Mouse (Mus musculus) neural tube, embryonic 13.5 days (tissue): ENCODE results near the gene Afap1. TPM values are rescaled to one million over a fixed set of nuclear protein-coding genes. Genes with fewer than 3 reads are reported as not detected.
A peak's percentile ranks its signal among the peaks of the same experiment; 100 is the strongest.

Source experiments
- ATAC-seq: fragments of 200-750 bp; cut with Nextera tagmentation; 2 replicates; pipeline ENCODE4 v1.8.0; 2017; ENCODE audit warnings: low read depth, mild to moderate bottlenecking, moderate TSS enrichment, moderate library complexity
- H3K27ac ChIP-seq: fragments of 300-500 bp; sonication (generic); replicated peaks from 2 replicates; pipeline ENCODE4 v1.5.1; 2015; ENCODE audit warnings: moderate library complexity, mild to moderate bottlenecking, inconsistent platforms
- H3K27me3 ChIP-seq: fragments of 300-500 bp; sonication (generic); 2 replicates; pipeline ENCODE4 v1.6.1; 2015; ENCODE audit warnings: mild to moderate bottlenecking, inconsistent platforms
- H3K36me3 ChIP-seq: fragments of 300-500 bp; sonication (generic); 2 replicates; pipeline ENCODE4 v1.6.1; 2015; ENCODE audit warnings: mild to moderate bottlenecking, inconsistent platforms
- H3K4me1 ChIP-seq: fragments of 300-500 bp; sonication (generic); replicated peaks from 2 replicates; pipeline ENCODE4 v1.6.1; 2015; ENCODE audit warnings: inconsistent platforms
- H3K4me2 ChIP-seq: fragments of 300-500 bp; sonication (generic); 2 replicates; pipeline ENCODE4 v1.6.1; 2015; ENCODE audit warnings: inconsistent platforms, mild to moderate bottlenecking, moderate library complexity
- H3K4me3 ChIP-seq: fragments of 300-500 bp; sonication (generic); 2 replicates; pipeline ENCODE4 v1.5.1; 2015; ENCODE audit warnings: mild to moderate bottlenecking, inconsistent platforms
- H3K9ac ChIP-seq: fragments of 300-500 bp; sonication (generic); 2 replicates; pipeline ENCODE4 v1.6.1; 2015; ENCODE audit warnings: moderate library complexity, mild to moderate bottlenecking, inconsistent platforms
- H3K9me3 ChIP-seq: fragments of 300-500 bp; sonication (generic); 2 replicates; pipeline ENCODE4 v1.6.1; 2016; ENCODE audit warnings: inconsistent platforms
- WGBS: fragments of 180-500 bp; shearing (Covaris S2); methylation state at CpG from one replicate; pipeline ENCODE4 v1.1.7; 2015; 5-methylcytosine and 5-hydroxymethylcytosine counted together
- polyA plus RNA-seq: library from polyadenylated mRNA; unstranded; fragments of >200 nt; fragmentation: Nextera tagmentation; extraction: Ambion mirVana; gene quantifications from 2 replicates; pipeline ENCODE4 v1.2.1, GENCODE M21; 2015

The Afap1 gene
- polyA plus RNA-seq, 1 experiment from 2014 or later: 92.2 TPM

DNA sequence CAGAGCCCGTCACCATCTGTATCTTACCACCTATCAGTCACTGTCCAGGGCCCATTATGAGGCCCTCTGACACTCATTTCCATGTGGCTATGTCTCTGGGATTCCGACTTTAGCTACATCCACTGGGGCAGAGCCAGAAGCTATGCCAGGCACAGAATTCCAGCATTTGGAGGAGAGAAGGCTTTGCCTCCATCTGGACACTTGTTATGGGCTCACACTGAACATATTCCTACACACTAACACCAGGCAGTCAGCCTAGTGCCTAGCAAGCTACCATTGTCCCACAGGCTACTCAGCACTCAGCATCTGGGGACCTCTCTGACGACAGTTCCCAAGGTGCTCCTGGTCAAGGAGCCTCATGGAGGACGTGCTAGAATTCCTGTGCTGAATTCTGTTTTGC lies 132.0 kb downstream of the Afap1 start:
- Histone ChIP-seq H3K27ac (no peak overlapping the region), H3K9ac (no peak overlapping the region), H3K4me1 (0 out of 2 replicates have a peak, but pooled peaks cover 3% of the 10 kb centered on the region), H3K27me3 (no peaks in the 10 kb centered on the region), H3K9me3 (no peaks in the 10 kb centered on the region), H3K36me3 (no peaks in the 10 kb centered on the region), H3K4me2 (no peak overlapping the region), H3K4me3 (no peak overlapping the region)
- no peak for ATAC-seq
- 81% methylated on average over 4 of the region's 4 CpGs for WGBS

DNA sequence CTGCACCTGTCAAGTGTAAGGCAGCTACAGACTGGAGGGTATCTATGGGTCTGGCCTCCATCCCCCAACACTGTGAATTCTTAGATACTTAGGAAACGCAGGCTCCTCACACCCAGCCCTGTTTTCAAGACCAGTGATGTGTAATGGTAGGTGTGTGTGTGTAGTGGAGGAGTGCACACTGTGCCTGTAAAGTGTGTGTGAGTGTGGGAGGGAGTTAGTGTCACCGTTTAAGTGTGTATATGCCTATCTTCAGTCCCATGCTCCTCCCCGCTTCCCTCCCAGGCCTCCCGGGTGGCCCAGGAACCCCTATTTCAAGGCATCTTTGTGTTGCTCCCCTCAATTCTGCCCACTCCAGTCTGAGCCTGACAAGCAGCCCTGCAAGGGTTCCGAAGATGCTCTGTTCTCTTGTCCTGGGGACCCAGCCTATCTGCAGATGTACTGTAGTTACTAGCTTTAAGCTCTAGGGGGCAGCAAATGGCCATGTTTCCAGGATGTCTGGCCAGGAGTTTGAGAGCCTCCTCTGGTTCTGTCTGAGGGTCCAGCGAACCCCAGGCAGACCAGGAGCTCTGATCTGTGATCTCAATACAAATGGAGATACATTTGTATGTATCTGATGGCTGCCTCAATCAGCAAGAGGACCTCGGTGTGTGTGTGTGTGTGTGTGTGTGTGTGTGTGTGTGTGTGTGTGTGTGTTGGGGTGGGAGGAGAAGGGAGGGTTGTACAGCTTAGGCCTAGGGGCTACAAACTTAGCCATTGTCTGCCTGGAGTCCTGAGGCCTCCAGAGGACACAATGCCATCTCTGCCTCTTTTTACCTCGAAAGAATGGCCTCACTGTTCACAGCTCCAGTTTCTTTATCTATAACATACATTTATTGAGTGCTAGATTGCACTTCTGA lies 140.7 kb downstream of the Afap1 start:
- peak; percentile 76 for ATAC-seq
- WGBS: 43% methylated on average over 8 of the region's 8 CpGs

DNA sequence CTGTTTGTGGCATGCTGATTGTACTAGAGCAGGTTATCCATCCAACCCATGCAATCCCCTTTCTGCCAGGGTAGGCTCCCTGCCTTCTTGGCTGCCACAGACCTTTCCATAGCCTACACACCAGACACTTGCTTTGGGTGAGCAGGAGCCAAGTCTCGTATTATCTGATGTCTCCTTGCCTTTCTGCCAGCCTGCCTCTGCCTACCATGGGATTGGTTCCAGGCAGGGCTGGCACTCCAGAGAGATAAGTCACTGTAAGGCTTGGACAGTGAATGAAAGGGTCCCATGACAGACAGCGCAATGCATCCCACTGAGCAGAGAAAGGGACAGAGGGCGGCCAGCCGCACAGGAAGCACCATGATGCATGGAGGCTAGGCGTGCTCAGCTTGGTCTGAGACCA lies 146.5 kb downstream of the Afap1 start:
- ATAC-seq: no peak

More for the DNA sequence above, 140.7 kb downstream of the Afap1 start:
- Histone ChIP-seq H3K4me3 (no peak overlapping the region), H3K27me3 (peaks cover 12% of the 10 kb centered on the region), H3K27ac (no peak overlapping the region), H3K36me3 (0 out of 2 replicates have a peak, but pooled peaks cover 5% of the 10 kb centered on the region), H3K9ac (no peak overlapping the region), H3K4me2 (no peak overlapping the region), H3K4me1 (no peaks in the 10 kb centered on the region), H3K9me3 (no peaks in the 10 kb centered on the region)

DNA sequence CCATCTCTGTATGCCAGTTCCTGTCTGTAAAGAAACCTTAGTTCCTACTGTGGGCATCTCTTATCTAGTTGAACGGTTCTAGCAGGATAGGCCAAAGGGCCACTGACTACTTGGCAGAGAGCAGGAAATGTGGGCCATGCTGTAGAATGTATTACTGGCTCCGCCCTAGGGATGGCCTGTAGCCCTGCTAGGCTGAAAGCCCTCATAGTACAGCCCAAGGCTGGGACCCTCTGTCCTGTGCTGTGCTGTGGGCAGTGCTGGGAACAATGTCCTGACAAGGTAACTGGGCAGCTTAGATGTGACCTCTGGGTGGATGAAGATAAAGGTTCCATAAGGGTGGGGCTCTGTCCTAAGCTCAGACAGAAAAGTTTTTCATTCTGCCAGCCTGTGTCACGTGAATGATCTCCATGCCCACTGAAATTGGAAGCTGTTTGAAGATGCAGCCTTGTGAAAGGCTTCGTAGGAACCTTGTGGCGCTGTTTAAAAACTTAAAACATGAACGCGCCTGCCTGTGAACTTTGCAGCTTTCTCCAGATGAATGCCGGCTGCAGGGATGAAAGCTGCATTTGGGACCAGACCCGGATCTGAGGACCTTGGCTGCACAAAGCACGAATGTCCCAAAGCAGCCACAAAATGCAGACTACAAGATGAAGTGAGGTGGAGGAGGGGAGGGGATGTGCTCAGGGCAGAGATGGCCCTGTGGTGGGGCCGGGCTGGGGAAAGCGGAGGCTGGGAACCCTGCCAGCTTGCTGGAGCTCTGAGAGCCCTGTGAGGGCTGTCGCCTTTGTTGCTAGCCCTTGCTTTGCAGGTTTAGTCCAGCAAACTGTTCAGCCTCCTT lies 147.5 kb downstream of the Afap1 start:
- Histone ChIP-seq H3K9ac (peak overlapping the region; percentile 31), H3K9me3 (no peaks in the 10 kb centered on the region), H3K4me3 (no peak overlapping the region), H3K27me3 (no peaks in the 10 kb centered on the region; the same call in 1 of the 2 replicates), H3K4me2 (no peak overlapping the region), H3K36me3 (peaks cover 5% of the 10 kb centered on the region; the same call in 1 of the 2 replicates), H3K27ac (peak overlapping the region; percentile 78), H3K4me1 (peaks cover 23% of the 10 kb centered on the region)
- 52% methylated on average over 13 of the region's 13 CpGs for WGBS
- ATAC-seq: peak; percentile 84

More for the DNA sequence above, 146.5 kb downstream of the Afap1 start:
- Histone ChIP-seq H3K36me3 (0 out of 2 replicates have a peak, but pooled peaks cover 5% of the 10 kb centered on the region), H3K27me3 (no peaks in the 10 kb centered on the region; the same call in 1 of the 2 replicates), H3K9ac (no peak overlapping the region), H3K4me3 (no peak overlapping the region), H3K4me1 (peaks cover 23% of the 10 kb centered on the region), H3K27ac (0 out of 2 replicates have a peak overlapping the region, but pooled peaks have one; percentile 78), H3K4me2 (no peak overlapping the region), H3K9me3 (no peaks in the 10 kb centered on the region)
- WGBS: 88% methylated on average over 5 of the region's 5 CpGs

DNA sequence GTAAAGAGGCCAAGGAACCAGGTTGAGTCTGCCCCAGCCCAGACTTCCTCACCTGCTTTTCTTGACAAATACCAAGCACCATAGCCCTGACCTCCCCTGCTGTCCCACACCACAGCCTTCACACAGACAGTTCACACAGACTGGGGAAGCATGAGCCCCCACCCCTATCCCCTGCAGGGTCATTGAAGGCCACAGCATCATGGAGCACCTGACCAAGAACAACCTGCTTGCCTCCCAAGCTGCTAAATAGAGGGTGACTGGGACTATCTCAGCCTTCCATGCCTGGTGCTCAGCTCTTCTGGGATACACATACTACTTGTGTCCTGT lies 148.1 kb downstream of the Afap1 start:
- Histone ChIP-seq H3K27me3 (no peaks in the 10 kb centered on the region; the same call in 1 of the 2 replicates), H3K9ac (peak overlapping the region; percentile 31), H3K9me3 (no peaks in the 10 kb centered on the region), H3K36me3 (peaks cover 5% of the 10 kb centered on the region; the same call in 1 of the 2 replicates), H3K4me3 (no peak overlapping the region), H3K4me2 (no peak overlapping the region), H3K27ac (peak overlapping the region; percentile 78), H3K4me1 (peaks cover 23% of the 10 kb centered on the region)
- ATAC-seq: peak; percentile 38

DNA sequence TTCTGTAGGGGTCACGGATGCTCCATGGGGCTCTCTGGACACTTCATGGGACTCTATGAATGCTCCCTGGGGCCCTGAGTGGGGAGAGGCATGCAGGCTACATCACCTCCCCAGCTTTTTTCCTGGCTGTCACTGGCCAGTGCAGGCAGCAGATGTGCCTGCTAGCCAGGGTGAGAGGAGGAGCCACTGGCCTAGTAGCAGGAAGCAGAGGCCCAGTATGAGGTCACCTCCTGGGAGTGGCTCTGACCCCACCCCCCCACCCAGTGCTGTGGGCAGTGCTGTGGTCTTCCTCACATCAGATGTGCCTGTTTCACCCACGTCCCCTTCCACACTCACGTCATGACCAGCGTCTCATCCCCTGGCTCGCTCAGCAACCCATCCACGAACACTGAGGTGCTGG lies 148.6 kb downstream of the Afap1 start:
- ATAC-seq: 0 out of 2 replicates have a peak, but pooled peaks have one; percentile 24
- Histone ChIP-seq H3K27me3 (no peaks in the 10 kb centered on the region; the same call in 1 of the 2 replicates), H3K4me1 (peaks cover 23% of the 10 kb centered on the region), H3K27ac (peak overlapping the region; percentile 78; the same call in 1 of the 2 replicates), H3K4me3 (no peak overlapping the region), H3K36me3 (peaks cover 5% of the 10 kb centered on the region; the same call in 1 of the 2 replicates), H3K9ac (no peak overlapping the region), H3K4me2 (no peak overlapping the region), H3K9me3 (no peaks in the 10 kb centered on the region)
- 88% methylated on average over 6 of the region's 6 CpGs for WGBS

DNA sequence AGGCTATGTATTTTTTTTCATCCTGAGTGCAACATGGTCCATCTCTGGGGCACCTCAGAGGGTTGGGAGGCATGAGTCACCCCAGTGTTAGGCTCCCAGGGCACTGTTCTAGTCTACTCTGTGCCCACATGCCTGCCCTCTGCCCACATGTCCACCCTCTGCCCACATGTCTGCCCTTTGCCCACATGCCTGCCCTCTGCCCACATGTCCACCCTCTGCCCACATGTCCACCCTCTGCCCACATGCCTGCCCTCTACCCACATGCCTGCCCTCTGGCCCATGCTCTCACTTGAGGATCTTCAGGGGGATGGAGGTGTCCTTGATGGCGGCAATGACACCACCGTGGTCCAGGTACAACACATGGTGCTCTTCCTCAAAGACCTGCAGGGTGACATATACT lies 150.0 kb downstream of the Afap1 start:
- H3K4me1 ChIP-seq: peaks cover 23% of the 10 kb centered on the region
- H3K9ac ChIP-seq: no peak overlapping the region
- WGBS: 97% methylated on average over 2 of the region's 2 CpGs

More for the DNA sequence above, 150.0 kb downstream of the Afap1 start:
- Histone ChIP-seq H3K9me3 (no peaks in the 10 kb centered on the region), H3K27ac (no peak overlapping the region), H3K36me3 (no peaks in the 10 kb centered on the region; the same call in 1 of the 2 replicates), H3K27me3 (no peaks in the 10 kb centered on the region; the same call in 1 of the 2 replicates), H3K4me2 (no peak overlapping the region), H3K4me3 (no peak overlapping the region)
- no peak for ATAC-seq

Other genes starting within 250 kb of the Afap1 start
- gene Htra3, start 213.5 kb upstream of the Afap1 start, polyA plus RNA-seq: 16.2 TPM in 2 replicates
- 3.1 and 4.2 TPM in 2 replicates for gene Sh3tc1, start 153.3 kb upstream of the Afap1 start, polyA plus RNA-seq
- gene Ablim2, start 135.4 kb upstream of the Afap1 start, polyA plus RNA-seq: 9.8 and 10.3 TPM in 2 replicates